8 mouse cellular contexts compared by ENCODE assay signal in the genomic region with DNA sequence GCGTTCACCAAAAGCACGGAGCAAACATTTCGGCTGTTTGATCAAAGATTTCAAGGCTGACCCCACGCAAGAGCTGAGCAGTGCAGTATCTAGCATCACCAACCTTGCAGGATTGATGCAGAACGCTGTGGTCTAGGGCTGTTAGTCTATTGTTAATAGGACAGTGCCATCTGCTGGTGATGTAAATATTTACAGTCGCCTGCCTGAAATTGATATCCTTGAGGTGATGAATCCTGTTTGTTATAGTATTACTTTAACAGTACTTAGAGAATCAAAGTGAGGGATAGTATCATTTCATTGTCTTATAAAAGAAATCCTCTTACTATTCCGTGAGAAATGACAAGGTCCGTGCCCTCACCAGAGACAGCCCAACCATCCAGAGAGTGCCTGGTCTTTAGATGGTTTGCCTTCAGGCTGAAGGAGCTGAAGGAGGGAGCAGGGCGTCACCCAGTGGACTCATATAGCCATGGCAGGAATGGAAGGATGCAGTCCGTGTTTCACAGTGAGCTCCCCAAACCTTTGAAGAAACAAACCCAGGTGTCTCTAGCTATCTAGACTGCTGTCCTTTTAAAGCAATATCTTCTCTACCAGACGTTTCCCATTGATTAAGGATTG.
A peak's percentile ranks its signal among the peaks of the same experiment; 100 is the strongest.
DNase-seq lines count a peak whose midpoint lies in the region; ATAC-seq lines count a peak whose summit lies in the region.

No protein-coding gene starts in this region.

- no peaks in the 10 kb centered on the region for H3K27me3 ChIP-seq in limb, embryonic 11.5 days (ENCODE audit: control insufficient read depth, insufficient read depth, low read length)
- H3K27me3 ChIP-seq in neural tube, embryonic 12.5 days (replicated peaks), result no peaks in the 10 kb centered on the region

- no peaks in the 10 kb centered on the region for H3K36me3 ChIP-seq in limb, embryonic 11.5 days (ENCODE audit: control insufficient read depth, insufficient read depth, low read length)
- H3K36me3 ChIP-seq in neural tube, embryonic 12.5 days, result no peaks in the 10 kb centered on the region

- H3K9me3 ChIP-seq in limb, embryonic 11.5 days (ENCODE audit: control insufficient read depth, low read length), result no peaks in the 10 kb centered on the region
- H3K9me3 ChIP-seq in neural tube, embryonic 12.5 days, result no peaks in the 10 kb centered on the region

- H3K4me2 ChIP-seq in limb, embryonic 11.5 days (ENCODE audit: low read depth, severe bottlenecking), result no peak overlapping the region
- H3K4me2 ChIP-seq in neural tube, embryonic 12.5 days (replicated peaks), result no peak overlapping the region

- no peak overlapping the region for H3K27ac ChIP-seq in limb, embryonic 11.5 days (replicated peaks; ENCODE audit: low read depth, low read length)
- no peak overlapping the region for H3K27ac ChIP-seq in neural tube, embryonic 12.5 days

- 13% methylated on average over 11 of the region's 11 CpGs for WGBS in limb, embryonic 11.5 days
- WGBS in neural tube, embryonic 12.5 days, result 17% methylated on average over 11 of the region's 11 CpGs

- no peak overlapping the region for H3K4me3 ChIP-seq in limb, embryonic 11.5 days (ENCODE audit: low read depth, low read length)
- no peak overlapping the region for H3K4me3 ChIP-seq in neural tube, embryonic 12.5 days

- H3K9ac ChIP-seq in limb, embryonic 11.5 days (ENCODE audit: low read length), result no peak overlapping the region
- H3K9ac ChIP-seq in neural tube, embryonic 12.5 days, result no peak overlapping the region

- DNase-seq in 3T3-L1 (ENCODE audit: low read depth, low spot score) (peak; percentile 87), ZHBTc4 (ENCODE audit: low read depth, low spot score) (peak; percentile 79)
- peak; percentile 80 for DNase-seq in embryo, embryonic 11 days
- peak; percentile 31 to 62 for DNase-seq in gastrocnemius, postnatal 4 days (ENCODE audit: low spot score in 2 of 2)
- peak; percentile 75 for DNase-seq in kidney, adult 9 months
- peak; percentile 71 for DNase-seq in limb, embryonic 11.5 days (ENCODE audit: low spot score)
- DNase-seq in testis, postnatal 10 days (ENCODE audit: low spot score), result peak; percentile 76

- no peaks in the 10 kb centered on the region for H3K4me1 ChIP-seq in limb, embryonic 11.5 days (ENCODE audit: control insufficient read depth, insufficient read depth, low read length)
- H3K4me1 ChIP-seq in neural tube, embryonic 12.5 days, result no peaks in the 10 kb centered on the region

- ATAC-seq in limb, embryonic 11.5 days (ENCODE audit: insufficient number of reproducible peaks, low FRiP score, low TSS enrichment, low read depth), result peak; percentile 67; the same call in 1 of the 2 replicates
- ATAC-seq in neural tube, embryonic 12.5 days (ENCODE audit: low FRiP score, low read depth), result peak; percentile 96
